Mouse (Mus musculus) heart, adult 2 months (tissue): Measurements from ENCODE around the gene Colgalt1.

Experiments used
- CTCF ChIP-seq: fragments of 200-600 bp; IDR thresholded peaks from 2 replicates; pipeline ENCODE4 v1.8.1; 2022; ENCODE audit warnings: antibody characterized with exemption, mild to moderate bottlenecking, moderate library complexity
- POLR2A ChIP-seq: fragments of 200-500 bp; IDR thresholded peaks from 2 replicates; pipeline ENCODE4 v1.6.1; 2011; ENCODE audit warnings: mild to moderate bottlenecking, low read depth, low read length, control low read depth; ENCODE audit not compliant: insufficient read depth

DNA sequence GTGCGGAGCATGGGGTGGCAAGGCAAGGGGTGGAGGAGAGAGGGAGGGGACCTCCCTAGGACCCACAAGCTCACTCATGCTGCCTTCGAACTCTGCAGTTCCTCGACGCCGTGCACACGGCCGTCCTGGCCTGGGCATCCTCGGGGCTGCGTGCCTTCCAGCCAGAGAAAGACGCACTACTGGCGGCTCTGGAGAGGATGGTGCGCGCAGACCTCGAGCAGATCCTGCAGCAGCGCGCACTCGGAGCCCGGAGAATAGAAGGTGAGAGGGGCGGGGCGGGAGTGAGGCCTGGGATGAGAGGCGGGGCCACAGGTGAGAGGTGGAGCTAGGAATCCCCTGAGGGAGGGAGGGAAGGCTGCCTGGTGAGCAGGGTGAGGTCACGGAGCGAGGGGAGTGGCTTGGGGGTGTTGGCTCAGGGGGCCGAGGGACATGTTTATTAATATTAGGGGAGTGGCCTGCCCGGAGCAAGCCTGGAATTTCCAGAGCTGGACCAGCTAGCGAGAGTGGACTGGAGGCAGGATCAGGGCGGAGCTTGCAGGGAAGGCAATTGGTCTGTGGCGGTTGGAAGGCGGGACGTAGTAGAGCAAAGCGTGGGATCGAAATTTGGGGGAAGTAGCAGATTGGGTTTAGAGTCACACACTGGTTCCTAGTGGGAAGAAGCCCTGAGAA lies 8.0 kb upstream of the Colgalt1 start:
- no peak for TF ChIP-seq POLR2A
- TF ChIP-seq CTCF = no peak
